ENCODE assay signal across 8 mouse cellular contexts in the genomic region with DNA sequence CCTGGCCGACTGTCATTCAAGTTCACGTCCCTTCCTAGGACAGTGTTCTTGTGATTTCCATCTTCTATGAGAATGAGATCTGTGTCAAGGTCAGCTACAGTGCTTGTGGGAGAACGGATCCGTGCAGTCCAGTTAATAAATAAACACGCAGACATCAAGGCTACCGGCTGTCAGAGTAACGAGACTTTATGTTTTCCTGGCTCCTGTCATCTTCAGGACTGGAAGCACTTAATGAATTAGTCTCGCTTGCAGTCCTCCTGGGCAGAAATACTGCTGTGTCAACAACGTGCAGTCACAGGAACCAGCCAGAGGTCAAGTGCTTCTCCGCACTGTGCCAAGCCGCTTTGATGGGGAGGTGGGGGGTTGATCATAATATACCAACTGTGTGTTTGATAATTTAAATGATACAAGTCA. TPM values are rescaled to one million over a fixed set of nuclear protein-coding genes. Genes with fewer than 3 reads are reported as not detected.
DNase-seq lines count a peak whose midpoint lies in the region; ATAC-seq and TF ChIP-seq lines count a peak whose summit lies in the region.

No protein-coding gene starts in this region.

- no peak overlapping the region for H3K4me3 ChIP-seq in lung, embryonic 14.5 days (ENCODE audit: low read depth, low read length)
- no peak overlapping the region for H3K4me3 ChIP-seq in lung, adult 2 months (replicated peaks; ENCODE audit: extremely low read depth, low read depth, low read length)
- H3K4me3 ChIP-seq in limb, embryonic 11.5 days (ENCODE audit: low read depth, low read length): no peak overlapping the region

- no peaks in the 10 kb centered on the region for H3K9me3 ChIP-seq in lung, embryonic 14.5 days (ENCODE audit: low read depth, low read length)
- H3K9me3 ChIP-seq in limb, embryonic 11.5 days (ENCODE audit: control insufficient read depth, low read length): no peaks in the 10 kb centered on the region

- no peaks in the 10 kb centered on the region for H3K36me3 ChIP-seq in lung, embryonic 14.5 days (ENCODE audit: insufficient read depth)
- H3K36me3 ChIP-seq in limb, embryonic 11.5 days (ENCODE audit: control insufficient read depth, insufficient read depth, low read length): no peaks in the 10 kb centered on the region

- H3K27ac ChIP-seq in lung, embryonic 14.5 days (ENCODE audit: low read depth): no peak overlapping the region
- H3K27ac ChIP-seq in limb, embryonic 11.5 days (replicated peaks; ENCODE audit: low read depth, low read length): no peak overlapping the region

- H3K4me1 ChIP-seq in lung, embryonic 14.5 days (ENCODE audit: insufficient read depth): peaks cover 23% of the 10 kb centered on the region; the same call in 1 of the 2 replicates
- H3K4me1 ChIP-seq in lung, adult 2 months (ENCODE audit: control insufficient read depth, insufficient read depth, low read length): peaks cover 4% of the 10 kb centered on the region; the same call in 1 of the 2 replicates
- peaks cover 17% of the 10 kb centered on the region for H3K4me1 ChIP-seq in limb, embryonic 11.5 days (ENCODE audit: control insufficient read depth, insufficient read depth, low read length)

- 3% methylated on average over 11 of the region's 11 CpGs for WGBS in lung, embryonic 14.5 days
- WGBS in lung, adult 2 months: 11% methylated on average over 11 of the region's 11 CpGs
- 9% methylated on average over 11 of the region's 11 CpGs for WGBS in limb, embryonic 11.5 days

- H3K9ac ChIP-seq in lung, embryonic 14.5 days: no peak overlapping the region
- no peak overlapping the region for H3K9ac ChIP-seq in limb, embryonic 11.5 days (ENCODE audit: low read length)

- H3K4me2 ChIP-seq in lung, embryonic 14.5 days: peak overlapping the region; percentile 2; the same call in 1 of the 2 replicates
- H3K4me2 ChIP-seq in limb, embryonic 11.5 days (ENCODE audit: low read depth, severe bottlenecking): no peak overlapping the region

- no peak for TF ChIP-seq POLR2A in lung, adult 2 months (IDR thresholded peaks at IDR 0.05; ENCODE audit: borderline replicate concordance, extremely low read depth, low read depth, low read length)

- no peaks in the 10 kb centered on the region for H3K27me3 ChIP-seq in lung, embryonic 14.5 days (ENCODE audit: insufficient read depth, low read length)
- no peaks in the 10 kb centered on the region for H3K27me3 ChIP-seq in limb, embryonic 11.5 days (ENCODE audit: control insufficient read depth, insufficient read depth, low read length)

- TF ChIP-seq CTCF in lung, embryonic 14.5 days (IDR thresholded peaks at IDR 0.05; ENCODE audit: low read depth): no peak
- no peak for TF ChIP-seq CTCF in lung, adult 2 months (IDR thresholded peaks at IDR 0.05; ENCODE audit: insufficient read depth, low read length)

- DNase-seq in lung, embryonic 14.5 days: peak; percentile 76
- DNase-seq in lung, adult 2 months: no peak
- peak; percentile 54 for DNase-seq in forelimb bud, embryonic 11.5 days (ENCODE audit: low read depth, low spot score)
- peak; percentile 42 for DNase-seq in limb, embryonic 11.5 days (ENCODE audit: low spot score)
- peak; percentile 67 for DNase-seq in retina, postnatal 1 day
- DNase-seq in urinary bladder, postnatal 14 days (ENCODE audit: low spot score): no peak
- no peak for DNase-seq in layer of hippocampus, adult 9-10 months (ENCODE audit: low spot score)
- DNase-seq in thymus, postnatal 10 days (ENCODE audit: low spot score in 2 of 2): no peak

- ATAC-seq in lung, embryonic 14.5 days (ENCODE audit: insufficient read depth): peak; percentile 64
- no peak for ATAC-seq in limb, embryonic 11.5 days (ENCODE audit: insufficient number of reproducible peaks, low FRiP score, low TSS enrichment, low read depth)

RNA-seq across cellular contexts. Expression of a gene that starts 20.7 kb away (rescaled TPM):
- polyA plus RNA-seq in lung, embryonic 14.5 days (2014; fragmentation: Nextera tagmentation; extraction: Ambion mirVana): 1.0 and 1.2 TPM in 2 replicates
- 0.07 and 0.10 TPM in 2 replicates for polyA plus RNA-seq in lung, adult 2 months (2012; rRNA removed)
- polyA plus RNA-seq in limb, embryonic 11.5 days (2014; fragmentation: Nextera tagmentation; extraction: Ambion mirVana): 0.35 and 0.39 TPM in 2 replicates

Comparison
In these comparisons a context has a peak if more than half of its experiments do, and no peak if none do; other contexts are left out.
1. DNase-seq: peak in lung, embryonic 14.5 days (single experiment), forelimb bud, embryonic 11.5 days (single experiment), limb, embryonic 11.5 days (single experiment) and retina, postnatal 1 day (single experiment); none in lung, adult 2 months (single experiment), urinary bladder, postnatal 14 days (single experiment), layer of hippocampus, adult 9-10 months (single experiment) and thymus, postnatal 10 days (0 of 2).